Mouse (Mus musculus) lung, embryonic 16.5 days (tissue): ENCODE measurements around the gene Hoxd10. TPM values are rescaled to one million over a fixed set of nuclear protein-coding genes. Genes with fewer than 3 reads are reported as not detected.

Source experiments
- ATAC-seq: fragments of 200-750 bp; cut with Nextera tagmentation; 2 replicates; pipeline ENCODE4 v1.8.0; 2017; ENCODE audit warnings: low read depth, mild to moderate bottlenecking, moderate library complexity
- H3K27ac ChIP-seq: fragments of 300-500 bp; sonication (generic); 2 replicates; pipeline ENCODE4 v1.5.1; 2014; ENCODE audit warnings: mild to moderate bottlenecking, control low read depth, low read length
- H3K27me3 ChIP-seq: fragments of 300-500 bp; sonication (generic); 2 replicates; pipeline ENCODE4 v1.6.1; 2014; ENCODE audit warnings: low read depth, low read length, mixed read lengths; ENCODE audit not compliant: control insufficient read depth, insufficient read depth
- H3K36me3 ChIP-seq: fragments of 300-500 bp; sonication (generic); 2 replicates; pipeline ENCODE4 v1.6.1; 2014; ENCODE audit warnings: low read length; ENCODE audit not compliant: control insufficient read depth, insufficient read depth
- H3K4me1 ChIP-seq: fragments of 300-500 bp; sonication (generic); replicated peaks from 2 replicates; pipeline ENCODE4 v1.6.1; 2014; ENCODE audit warnings: low read length, mixed read lengths; ENCODE audit not compliant: control insufficient read depth, insufficient read depth
- H3K4me2 ChIP-seq: fragments of 300-500 bp; sonication (generic); 2 replicates; pipeline ENCODE4 v1.6.1; 2014; ENCODE audit warnings: low read depth, low read length, control low read depth
- H3K4me3 ChIP-seq: fragments of 300-500 bp; sonication (generic); 2 replicates; pipeline ENCODE4 v1.5.1; 2014; ENCODE audit warnings: mild to moderate bottlenecking, low read length, control low read depth
- H3K9ac ChIP-seq: fragments of 300-500 bp; sonication (generic); 2 replicates; pipeline ENCODE4 v1.6.1; 2014; ENCODE audit warnings: low read length, control low read depth
- H3K9me3 ChIP-seq: fragments of 300-500 bp; sonication (generic); 2 replicates; pipeline ENCODE4 v1.6.1; 2016; ENCODE audit warnings: low read length; ENCODE audit not compliant: control insufficient read depth
- WGBS: fragments of 180-500 bp; shearing (Covaris S2); extraction: QIAGEN DNeasy Blood & Tissue Kit; methylation state at CpG from one replicate; pipeline ENCODE4 v1.1.7; 2014; 5-methylcytosine and 5-hydroxymethylcytosine counted together
- polyA plus RNA-seq: library from polyadenylated mRNA; unstranded; fragments of >200 nt; fragmentation: Nextera tagmentation; extraction: Ambion mirVana; gene quantifications from 2 replicates; pipeline ENCODE4 v1.2.1, GENCODE M21; 2015

Hoxd10 gene
- polyA plus RNA-seq, 1 experiment from 2014 or later, result 0.19 TPM

DNA sequence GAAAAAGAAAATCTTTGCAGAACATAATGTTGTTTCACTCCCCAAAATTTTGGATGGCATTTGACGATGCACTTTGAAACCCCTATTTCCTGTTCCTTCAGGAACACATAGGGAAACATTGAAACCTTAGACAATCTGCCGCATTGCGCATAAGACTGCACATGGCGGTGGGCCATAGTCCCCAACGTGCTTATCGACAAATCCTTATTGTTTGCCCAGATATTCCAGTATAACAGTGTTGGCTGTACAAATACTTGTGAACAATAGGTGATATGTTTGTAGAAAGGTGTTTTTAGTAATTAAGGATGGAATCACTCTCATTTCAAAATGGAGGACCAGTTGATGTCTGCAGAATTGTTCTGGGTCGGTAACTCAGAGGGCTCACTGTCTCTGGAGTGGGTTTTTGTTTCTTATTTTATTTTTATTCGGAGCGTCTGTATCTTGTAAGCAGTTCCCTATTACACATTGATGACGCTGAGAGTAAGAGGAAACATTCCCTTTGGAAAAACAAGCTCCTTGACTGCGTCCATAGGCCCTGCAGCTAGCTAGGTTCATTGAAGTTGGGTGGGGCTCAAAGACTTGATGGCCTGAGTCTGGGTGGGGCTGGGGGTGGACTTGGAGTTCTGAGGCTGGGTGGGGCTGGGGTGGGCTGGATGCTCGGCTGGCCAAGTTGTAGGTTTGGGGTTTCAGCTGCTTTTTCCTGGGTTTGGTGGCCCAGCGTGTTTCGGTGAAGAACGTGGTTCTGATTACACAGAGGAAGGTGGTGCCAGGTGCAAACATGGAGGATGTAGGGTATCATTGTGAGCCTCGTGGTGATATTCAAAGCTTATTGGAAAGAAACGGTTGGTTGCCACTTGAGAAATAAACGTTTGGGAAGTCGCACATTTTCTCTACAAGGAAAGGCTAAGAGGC lies 21.8 kb downstream of the Hoxd10 start:
- no peaks in the 10 kb centered on the region for H3K36me3 ChIP-seq
- no peak for ATAC-seq
- no peak overlapping the region for H3K4me2 ChIP-seq
- peaks cover 94% of the 10 kb centered on the region for H3K27me3 ChIP-seq
- H3K9me3 ChIP-seq, result no peaks in the 10 kb centered on the region
- H3K9ac ChIP-seq, result no peak overlapping the region
- H3K27ac ChIP-seq, result no peak overlapping the region
- no peak overlapping the region for H3K4me3 ChIP-seq
- H3K4me1 ChIP-seq, result peaks cover 5% of the 10 kb centered on the region; the same call in 1 of the 2 replicates
- 6% methylated on average over 19 of the region's 19 CpGs for WGBS

DNA sequence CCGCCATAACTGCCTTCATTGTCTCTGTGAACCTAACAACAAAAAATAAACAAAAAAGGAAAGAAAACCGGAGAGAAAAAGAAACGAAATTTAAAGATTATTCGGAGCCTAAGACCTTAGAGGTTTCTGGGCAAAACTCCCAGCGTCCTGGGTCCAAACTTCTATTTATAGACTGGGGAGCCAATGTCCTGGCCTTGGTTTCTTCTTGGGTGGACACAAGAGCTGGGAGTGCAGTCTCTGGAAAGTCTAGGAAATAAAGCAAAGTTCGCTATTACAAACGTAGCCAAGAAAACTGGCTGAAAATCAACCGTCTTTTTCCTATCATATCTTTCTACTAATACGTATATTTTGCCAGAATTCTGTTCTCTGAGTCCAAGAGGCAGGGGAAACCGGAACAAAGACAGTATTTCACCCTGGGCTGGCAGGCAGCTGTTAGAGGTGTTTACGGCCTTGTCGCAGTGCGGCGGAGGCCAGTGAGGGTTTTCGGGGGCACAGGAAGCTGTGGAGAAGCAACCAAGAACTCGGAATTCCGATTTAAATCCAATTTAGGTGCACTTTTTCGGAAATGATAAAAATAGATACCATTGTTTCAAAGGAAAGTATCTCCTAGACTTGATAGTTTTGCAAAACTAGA lies 22.5 kb downstream of the Hoxd10 start:
- Histone ChIP-seq H3K36me3 (no peaks in the 10 kb centered on the region), H3K9ac (no peak overlapping the region), H3K9me3 (no peaks in the 10 kb centered on the region), H3K4me1 (peaks cover 5% of the 10 kb centered on the region; the same call in 1 of the 2 replicates), H3K4me2 (no peak overlapping the region), H3K27me3 (peaks cover 93% of the 10 kb centered on the region), H3K27ac (no peak overlapping the region), H3K4me3 (no peak overlapping the region)
- 9% methylated on average over 18 of the region's 18 CpGs for WGBS
- ATAC-seq, result no peak

DNA sequence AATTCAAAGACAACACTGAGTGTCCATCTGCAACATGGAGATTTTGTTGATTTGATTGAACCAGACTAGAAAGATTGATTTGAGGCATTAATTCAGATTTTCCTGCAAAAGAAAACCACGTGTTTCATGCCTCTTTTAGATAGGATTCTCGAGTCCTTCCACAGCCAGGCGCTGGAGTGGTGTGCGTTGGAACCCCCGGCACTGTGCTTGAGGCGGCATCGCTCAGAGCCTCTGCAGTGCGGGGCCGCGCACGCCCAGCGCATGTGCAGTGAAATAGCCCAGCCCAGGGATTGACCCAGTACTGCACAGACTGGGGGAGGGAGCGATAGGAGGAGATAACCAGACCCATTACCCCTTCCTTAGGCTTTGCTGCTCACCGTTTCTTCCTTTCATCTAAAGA lies 23.2 kb downstream of the Hoxd10 start:
- H3K9ac ChIP-seq, result no peak overlapping the region
- ATAC-seq, result no peak
- H3K4me1 ChIP-seq, result peaks cover 5% of the 10 kb centered on the region; the same call in 1 of the 2 replicates
- H3K4me2 ChIP-seq, result no peak overlapping the region
- no peaks in the 10 kb centered on the region for H3K9me3 ChIP-seq
- H3K36me3 ChIP-seq, result no peaks in the 10 kb centered on the region
- H3K27ac ChIP-seq, result no peak overlapping the region
- WGBS, result under 1% methylated on average over 14 of the region's 14 CpGs
- H3K27me3 ChIP-seq, result peaks cover 92% of the 10 kb centered on the region
- no peak overlapping the region for H3K4me3 ChIP-seq

GRCm38 (mm10) chr2:74715504-74716241 lies 23.9 kb downstream of the Hoxd10 start:
- Histone ChIP-seq H3K4me1 (peaks cover 5% of the 10 kb centered on the region; the same call in 1 of the 2 replicates), H3K4me2 (peak overlapping the region; percentile 52), H3K27ac (no peak overlapping the region), H3K4me3 (peak overlapping the region; percentile 17; the same call in 1 of the 2 replicates), H3K36me3 (no peaks in the 10 kb centered on the region), H3K9ac (no peak overlapping the region), H3K27me3 (peaks cover 92% of the 10 kb centered on the region), H3K9me3 (no peaks in the 10 kb centered on the region)
- peak; percentile 78 for ATAC-seq
- 5% methylated on average over 26 of the region's 26 CpGs for WGBS

- Histone ChIP-seq H3K27me3 (peaks cover 96% of the 10 kb centered on the region), H3K9ac (no peak overlapping the region), H3K4me1 (peaks cover 2% of the 10 kb centered on the region; the same call in 1 of the 2 replicates), H3K27ac (no peak overlapping the region), H3K36me3 (no peaks in the 10 kb centered on the region), H3K9me3 (no peaks in the 10 kb centered on the region), H3K4me2 (no peak overlapping the region), H3K4me3 (no peak overlapping the region)
- ATAC-seq, result no peak
- 16% methylated on average over 2 of the region's 2 CpGs for WGBS
Observed at GRCm38 (mm10) chr2:74720384-74720783, 28.7 kb downstream of the Hoxd10 start.

DNA sequence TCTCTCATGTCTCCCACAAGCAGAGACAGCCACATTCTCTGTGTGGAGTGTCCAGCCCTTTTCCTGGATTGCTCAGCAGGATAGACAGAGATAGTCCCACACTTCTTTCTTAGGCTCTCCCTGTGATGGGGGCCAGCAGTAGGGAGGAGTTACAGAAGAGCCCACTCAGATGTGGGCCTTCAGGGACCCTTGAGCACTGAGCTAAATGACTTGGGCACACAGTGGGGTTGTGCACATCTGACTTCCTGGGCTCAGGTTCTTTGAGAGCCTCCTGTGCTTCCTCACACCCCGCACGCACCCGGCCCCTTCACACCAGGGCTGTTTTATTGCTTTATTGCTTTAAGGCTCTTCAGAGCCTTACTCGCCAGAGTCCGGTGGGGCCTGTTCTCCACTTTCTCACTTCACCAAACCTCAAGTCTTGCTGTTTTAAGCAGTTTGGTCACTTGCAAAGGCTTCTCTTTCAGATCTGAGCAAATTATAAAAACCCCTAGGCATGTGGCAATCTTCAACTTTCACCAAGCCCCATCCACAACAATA lies 29.3 kb downstream of the Hoxd10 start:
- WGBS, result 9% methylated on average over 5 of the region's 5 CpGs
- no peaks in the 10 kb centered on the region for H3K36me3 ChIP-seq
- ATAC-seq, result no peak

GRCm38 (mm10) chr2:74721882-74722281 lies 30.2 kb downstream of the Hoxd10 start:
- H3K9me3 ChIP-seq, result no peaks in the 10 kb centered on the region
- 10% methylated on average over 6 of the region's 6 CpGs for whole genome bisulfite sequencing
- H3K27ac ChIP-seq, result no peak overlapping the region
- H3K27me3 ChIP-seq, result peaks cover 97% of the 10 kb centered on the region
- H3K4me1 ChIP-seq, result no peaks in the 10 kb centered on the region
- no peak overlapping the region for H3K4me2 ChIP-seq
- H3K9ac ChIP-seq, result no peak overlapping the region
- no peak overlapping the region for H3K4me3 ChIP-seq
- no peaks in the 10 kb centered on the region for H3K36me3 ChIP-seq
- ATAC-seq, result no peak

More for the DNA sequence above, 29.3 kb downstream of the Hoxd10 start:
- H3K27me3 ChIP-seq, result peaks cover 96% of the 10 kb centered on the region
- H3K4me1 ChIP-seq, result no peaks in the 10 kb centered on the region; the same call in 1 of the 2 replicates
- H3K9ac ChIP-seq, result no peak overlapping the region
- H3K4me2 ChIP-seq, result no peak overlapping the region
- H3K9me3 ChIP-seq, result no peaks in the 10 kb centered on the region
- H3K27ac ChIP-seq, result no peak overlapping the region
- H3K4me3 ChIP-seq, result no peak overlapping the region

DNA sequence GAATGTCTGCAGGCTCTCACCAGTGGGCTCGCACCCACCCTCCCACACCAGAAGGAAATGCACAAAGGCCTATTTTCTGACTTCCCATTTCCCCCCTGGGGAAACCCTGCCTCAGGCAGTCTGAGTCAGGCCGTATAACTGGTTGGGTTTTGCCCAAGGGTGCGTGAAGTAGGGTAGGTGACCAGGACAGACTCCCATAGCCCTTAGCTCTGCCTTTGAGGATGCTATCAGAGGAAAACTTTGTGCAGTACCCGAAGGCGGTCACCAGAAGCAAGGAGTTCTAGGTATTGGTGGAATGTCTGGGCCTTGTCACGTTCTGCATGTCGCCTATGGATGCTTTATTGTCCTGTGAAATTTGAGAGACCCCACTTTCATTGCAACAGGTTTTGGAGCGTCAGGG lies 31.2 kb downstream of the Hoxd10 start:
- Histone ChIP-seq H3K9ac (no peak overlapping the region), H3K4me2 (no peak overlapping the region), H3K27me3 (peaks cover 97% of the 10 kb centered on the region), H3K36me3 (no peaks in the 10 kb centered on the region), H3K9me3 (no peaks in the 10 kb centered on the region), H3K27ac (no peak overlapping the region), H3K4me3 (no peak overlapping the region), H3K4me1 (no peaks in the 10 kb centered on the region)
- WGBS, result 9% methylated on average over 8 of the region's 8 CpGs
- ATAC-seq, result no peak
